11 mouse cellular contexts compared by ENCODE assay signal in the genomic region with DNA sequence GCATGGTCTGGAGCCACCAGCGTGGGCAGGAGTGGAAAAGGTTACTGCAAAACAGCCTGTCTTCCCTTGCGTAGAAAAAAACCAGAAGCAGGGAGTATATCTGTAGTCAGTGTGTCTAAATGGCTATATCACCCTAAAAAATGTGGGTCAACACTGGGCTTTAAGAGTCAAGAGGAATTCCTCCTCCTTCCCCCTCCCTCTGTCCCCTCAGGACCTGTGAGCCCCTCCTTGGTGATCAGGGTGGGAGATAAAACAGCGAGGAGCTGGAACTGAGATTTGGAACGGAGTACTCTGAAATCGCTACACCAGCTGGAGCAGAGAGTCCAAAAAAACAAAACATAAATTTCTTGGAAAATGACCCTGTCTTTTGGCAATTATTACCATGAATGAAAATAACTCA. TPM values are rescaled to one million over a fixed set of nuclear protein-coding genes. Genes with fewer than 3 reads are reported as not detected.
DNase-seq lines count a peak whose midpoint lies in the region; ATAC-seq and TF ChIP-seq lines count a peak whose summit lies in the region.
"Had no signal": no experiment of that assay in that cellular context is flagged by ENCODE, and none has a peak within 500 bp of the region (broad histone marks: within the 10 kb centered on the region; RNA-seq: fewer than 3 reads in every experiment).

No protein-coding gene starts in this region.

- no peak overlapping the region for H3K9ac ChIP-seq in intestine, embryonic 14.5 days (ENCODE audit: low read length)
- H3K9ac ChIP-seq: limb, embryonic 15.5 days had no signal

- peak overlapping the region; percentile 31 for H3K4me2 ChIP-seq in intestine, embryonic 14.5 days (ENCODE audit: low read length)

- WGBS in kidney, adult 2 months: 33% methylated on average over 5 of the region's 5 CpGs
- 28% methylated on average over 5 of the region's 5 CpGs for WGBS in intestine, embryonic 14.5 days

- no peak overlapping the region for H3K27ac ChIP-seq in kidney, adult 2 months (ENCODE audit: insufficient read depth, low read depth, low read length)
- no peak overlapping the region for H3K27ac ChIP-seq in intestine, embryonic 14.5 days (ENCODE audit: low read depth)
- H3K27ac ChIP-seq: limb, embryonic 15.5 days had no signal

- no peak for ATAC-seq in intestine, embryonic 14.5 days (replicated peaks; ENCODE audit: low FRiP score, low TSS enrichment, low read depth)

- H3K9me3 ChIP-seq in intestine, embryonic 14.5 days (ENCODE audit: control insufficient read depth, low read length): no peaks in the 10 kb centered on the region
- H3K9me3 ChIP-seq: G1E; limb, embryonic 15.5 days had no signal

- H3K27me3 ChIP-seq in kidney, adult 2 months (replicated peaks; ENCODE audit: control insufficient read depth, insufficient read depth, low read length): no peaks in the 10 kb centered on the region
- peaks cover 21% of the 10 kb centered on the region; the same call in 1 of the 2 replicates for H3K27me3 ChIP-seq in intestine, embryonic 14.5 days (replicated peaks; ENCODE audit: control insufficient read depth, insufficient read depth, low read length)
- H3K27me3 ChIP-seq: limb, embryonic 15.5 days had no signal

- TF ChIP-seq POLR2A in kidney, adult 2 months (IDR thresholded peaks at IDR 0.05; ENCODE audit: low read depth, low read length): no peak

- no peak overlapping the region for H3K4me3 ChIP-seq in kidney, adult 2 months (ENCODE audit: insufficient read depth, low read depth, low read length)
- H3K4me3 ChIP-seq in intestine, embryonic 14.5 days (ENCODE audit: low read depth, low read length): no peak overlapping the region
- H3K4me3 ChIP-seq: limb, embryonic 15.5 days had no signal

- no peak for TF ChIP-seq CTCF in kidney, adult 2 months (conservative IDR thresholded peaks at IDR 0.05; ENCODE audit: insufficient read depth, insufficient read length, low read depth, low read length)

- peak; percentile 19 for DNase-seq in kidney, adult 2 months
- DNase-seq in kidney, postnatal 14 days: no peak
- DNase-seq in urinary bladder, postnatal 36 days (ENCODE audit: low spot score in 2 of 2): peak; percentile 6 to 29
- no peak for DNase-seq in urinary bladder, postnatal 10 days (ENCODE audit: low spot score)
- no peak for DNase-seq in intestine, embryonic 14.5 days (ENCODE audit: low spot score)
- no peak for DNase-seq in retina, postnatal 1 day
- no peak for DNase-seq in layer of hippocampus, adult 8-10 months (ENCODE audit: low spot score in 2 of 2)
- DNase-seq: right cerebral cortex, postnatal 4 days; thymus, postnatal 36 days had no signal

- peaks cover 5% of the 10 kb centered on the region; the same call in 1 of the 2 replicates for H3K4me1 ChIP-seq in kidney, adult 2 months (ENCODE audit: control insufficient read depth, insufficient read depth, low read length)
- peaks cover 6% of the 10 kb centered on the region; the same call in 1 of the 2 replicates for H3K4me1 ChIP-seq in intestine, embryonic 14.5 days (replicated peaks; ENCODE audit: control insufficient read depth, insufficient read depth, low read length)
- H3K4me1 ChIP-seq: limb, embryonic 15.5 days had no signal

- no peaks in the 10 kb centered on the region for H3K36me3 ChIP-seq in kidney, adult 2 months (ENCODE audit: control insufficient read depth, insufficient read depth, low read length)
- no peaks in the 10 kb centered on the region for H3K36me3 ChIP-seq in intestine, embryonic 14.5 days (ENCODE audit: control insufficient read depth, insufficient read depth, low read length)
- H3K36me3 ChIP-seq: G1E; limb, embryonic 15.5 days had no signal

RNA-seq across cellular contexts. Expression of a gene that starts 50.3 kb away (rescaled TPM):
- 6.1 and 7.4 TPM in 2 replicates for polyA plus RNA-seq in kidney, adult 2 months (2012; rRNA removed)
- polyA plus RNA-seq in intestine, embryonic 14.5 days (2014; fragmentation: Nextera tagmentation; extraction: Ambion mirVana): 10.2 and 11.6 TPM in 2 replicates
- 10 to 100 TPM; 45.2 to 65.3 (median 56.2) TPM for total RNA-seq in layer of hippocampus, adult 8-10 months (2022)

RNA-seq across cellular contexts. Expression of a gene that starts 56.3 kb away (rescaled TPM):
- 19.8 and 23.1 TPM in 2 replicates for polyA plus RNA-seq in kidney, adult 2 months (2012; rRNA removed)
- polyA plus RNA-seq in intestine, embryonic 14.5 days (2014; fragmentation: Nextera tagmentation; extraction: Ambion mirVana): 43.9 and 46.1 TPM in 2 replicates
- total RNA-seq in layer of hippocampus, adult 8-10 months (2022): 10 to 100 TPM; 21.3 to 24.4 (median 22.3) TPM

Comparison
In these comparisons a context has a peak if more than half of its experiments do, and no peak if none do; other contexts are left out.
1. DNase-seq: peak in kidney, adult 2 months (single experiment) and urinary bladder, postnatal 36 days (2 of 2); none in kidney, postnatal 14 days (single experiment), urinary bladder, postnatal 10 days (single experiment), intestine, embryonic 14.5 days (single experiment), retina, postnatal 1 day (single experiment) and layer of hippocampus, adult 8-10 months (0 of 2).